Mouse (Mus musculus) inflammation-experienced regulatory T-cells, adult 16 weeks (primary cell): Measurements from ENCODE around the gene Samd8. TPM values are rescaled to one million over a fixed set of nuclear protein-coding genes. Genes with fewer than 3 reads are reported as not detected.

Experiments
- polyA plus RNA-seq: library from polyadenylated mRNA; unstranded; fragments of 100-300 nt; shearing (Covaris generic); gene quantifications from one replicate; pipeline ENCODE4 v1.2.1, GENCODE M21; 2017

The Samd8 gene
- polyA plus RNA-seq: 6.4 TPM

GRCm38 (mm10) chr14:21750008-21750880 is at the start of gene Samd8:
Gene Samd8 (plus strand): TSS chr14:21750531.

GRCm38 (mm10) chr14:21714486-21714885 is 35.8 kb upstream of the Samd8 start, which contains the start of gene Dupd1:
Gene Dupd1 (minus strand): TSS chr14:21714576.

GRCm38 (mm10) chr14:21750881-21751542 is 681 bp downstream of the Samd8 start, which contains the start of gene Dusp13:
Gene Dusp13 (minus strand): TSS chr14:21751181.

GRCm38 (mm10) chr14:21824938-21825337 is 74.6 kb downstream of the Samd8 start, which contains the start of gene Vdac2:
Gene Vdac2 (plus strand): TSS chr14:21825238.

Other genes starting within 250 kb of the Samd8 start
- not detected for gene Dupd1, start 36.0 kb upstream of the Samd8 start, polyA plus RNA-seq
- not detected for gene Dusp13, start 650 bp downstream of the Samd8 start, polyA plus RNA-seq
- 195 TPM for gene Vdac2, start 74.7 kb downstream of the Samd8 start, polyA plus RNA-seq
- 35.2 TPM for gene Comtd1, start 98.4 kb downstream of the Samd8 start, polyA plus RNA-seq
- gene Zfp503, start 239.1 kb downstream of the Samd8 start, polyA plus RNA-seq: not detected